Comparison of ENCODE assay signal across 1 mouse cellular context in the genomic region with DNA sequence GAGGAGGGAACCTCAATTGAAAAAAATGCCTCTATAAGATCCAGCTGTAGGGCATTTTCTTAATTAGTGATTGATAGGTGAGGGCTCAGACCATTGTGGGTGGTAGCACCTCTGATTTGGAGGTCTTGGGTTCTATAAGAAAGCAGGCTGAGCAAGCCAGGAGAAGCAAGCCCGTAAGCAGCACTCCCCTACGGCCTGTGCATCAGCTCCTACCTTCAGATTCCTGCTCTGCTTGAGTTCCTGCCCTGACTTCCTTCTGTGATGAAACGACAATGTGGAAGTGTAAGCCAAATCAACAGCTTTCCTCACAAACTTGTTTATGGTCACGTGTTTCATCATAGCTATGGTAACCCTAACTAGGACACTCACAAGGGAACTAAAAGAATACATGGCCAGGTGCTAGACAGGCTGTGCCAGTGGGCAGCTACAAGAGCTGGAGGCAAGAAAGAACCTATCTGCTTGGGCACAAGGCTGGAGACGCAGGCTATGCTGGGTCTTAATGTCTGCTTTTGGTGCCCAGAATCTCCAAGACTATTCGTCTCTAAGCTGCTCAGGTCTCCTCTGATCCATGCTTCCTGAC.
TF ChIP-seq lines count a peak whose summit lies in the region.

No protein-coding gene starts in this region.

TF ChIP-seq in MEL, 35 proteins besides CTCF, POLR2A, EP300 and RAD21:
- TF ChIP-seq TAL1 (IDR thresholded peaks at IDR 0.05; ENCODE audit: low read length) (no peak), USF1 (IDR thresholded peaks at IDR 0.05; ENCODE audit: low read depth, low read length) (peak; percentile 26; the same call in 1 of the 2 replicates)
TF ChIP-seq in MEL: peak in this region for 1.
